Mouse (Mus musculus): ENCODE results near the gene Pimreg.

Pimreg gene

GRCm38 (mm10) chr11:72065103-72065502 is 23.3 kb downstream of the Pimreg start:
- peak; percentile 91 for DNase-seq (ENCODE audit: low read depth, low spot score)

- peak; percentile 77 for DNase-seq (ENCODE audit: low read depth, low spot score)
These were observed 24.5 kb downstream of the Pimreg start for GRCm38 (mm10) chr11:72066330-72066729.

- peak; percentile 87 for DNase-seq (ENCODE audit: low read depth, low spot score)
These were observed 25.5 kb downstream of the Pimreg start for GRCm38 (mm10) chr11:72067326-72067725.

- peak; percentile 92 for DNase-seq (ENCODE audit: low read depth, low spot score)
These were observed 26.2 kb downstream of the Pimreg start for GRCm38 (mm10) chr11:72068026-72068425.

GRCm38 (mm10) chr11:72070733-72071132 is 28.9 kb downstream of the Pimreg start:
- DNase-seq (ENCODE audit: low read depth, low spot score): no peak

GRCm38 (mm10) chr11:72072331-72072905 is 30.6 kb downstream of the Pimreg start:
- peak; percentile 36 for DNase-seq (ENCODE audit: low read depth, low spot score)

- peak; percentile 68 for DNase-seq (ENCODE audit: low read depth, low spot score)
These were observed 32.4 kb downstream of the Pimreg start for GRCm38 (mm10) chr11:72074230-72074629.

- DNase-seq (ENCODE audit: low read depth, low spot score): peak; percentile 38
These were observed 36.2 kb downstream of the Pimreg start for GRCm38 (mm10) chr11:72078056-72078455.

- DNase-seq (ENCODE audit: low read depth, low spot score): peak; percentile 71
These were observed 36.8 kb downstream of the Pimreg start for GRCm38 (mm10) chr11:72078647-72079046.

- DNase-seq (ENCODE audit: low read depth, low spot score): peak; percentile 76
These were observed 38.6 kb downstream of the Pimreg start for GRCm38 (mm10) chr11:72080461-72080860.

GRCm38 (mm10) chr11:72082601-72083000 is 40.8 kb downstream of the Pimreg start:
- DNase-seq (ENCODE audit: low read depth, low spot score): peak; percentile 35

- DNase-seq (ENCODE audit: low read depth, low spot score): peak; percentile 79
These were observed 42.5 kb downstream of the Pimreg start for GRCm38 (mm10) chr11:72084337-72084736.

GRCm38 (mm10) chr11:72086251-72087046 is 44.6 kb downstream of the Pimreg start:
- peak; percentile 95 for DNase-seq (ENCODE audit: low read depth, low spot score)

GRCm38 (mm10) chr11:72092390-72092789 is 50.6 kb downstream of the Pimreg start:
- no peak for DNase-seq (ENCODE audit: low read depth, low spot score)

- DNase-seq (ENCODE audit: low read depth, low spot score): no peak
These were observed 52.6 kb downstream of the Pimreg start for GRCm38 (mm10) chr11:72094442-72094841.

- no peak for DNase-seq (ENCODE audit: low read depth, low spot score)
These were observed 54.2 kb downstream of the Pimreg start for GRCm38 (mm10) chr11:72095994-72096393.
